Mouse (Mus musculus): ENCODE measurements around the gene Vmn1r213.

- TF ChIP-seq CTCF (IDR thresholded peaks at IDR 0.05), result no peak
- TF ChIP-seq EP300 (IDR thresholded peaks at IDR 0.05), result no peak
Measured at GRCm38 (mm10) chr13:22992178-22992700, 15.2 kb upstream of the Vmn1r213 start.
